Mouse (Mus musculus): ENCODE data around the gene D16Ertd472e.

- TF ChIP-seq MYOD1 (IDR thresholded peaks at IDR 0.05; ENCODE audit: control insufficient read depth, insufficient read length, low read depth), result no peak
- no peak for TF ChIP-seq MYOG (IDR thresholded peaks at IDR 0.05; ENCODE audit: control insufficient read depth, extremely low read depth, insufficient read length)
- TF ChIP-seq CTCF (IDR thresholded peaks at IDR 0.05; ENCODE audit: control insufficient read depth, insufficient read depth, insufficient read length), result no peak
- TF ChIP-seq FOSL1 (IDR thresholded peaks at IDR 0.05; ENCODE audit: insufficient read depth, low read length, poor library complexity, severe bottlenecking), result no peak
- peak; percentile 5 for TF ChIP-seq MAX (IDR thresholded peaks at IDR 0.05)
Measured at GRCm38 (mm10) chr16:78576478-78577084, at the start of gene D16Ertd472e.
